Mouse (Mus musculus) forebrain, postnatal 0 days (tissue): ENCODE data around the gene Icmt. TPM values are rescaled to one million over a fixed set of nuclear protein-coding genes. Genes with fewer than 3 reads are reported as not detected.
A peak's percentile ranks its signal among the peaks of the same experiment; 100 is the strongest.

Source experiments
- ATAC-seq: fragments of 200-750 bp; cut with Nextera tagmentation; 2 replicates; pipeline ENCODE4 v1.8.0; 2017; ENCODE audit warnings: mild to moderate bottlenecking, moderate library complexity
- DNase-seq: peaks from one replicate; pipeline ENCODE4 v3.0.0-alpha.2; 2015
- H3K27ac ChIP-seq: fragments of 300-500 bp; sonication (generic); 2 replicates; pipeline ENCODE4 v1.5.1; 2014; ENCODE audit warnings: low read depth, mild to moderate bottlenecking, antibody characterized with exemption, low read length, moderate library complexity, mixed read lengths
- H3K27me3 ChIP-seq: fragments of 300-500 bp; sonication (generic); 2 replicates; pipeline ENCODE4 v1.6.1; 2014; ENCODE audit warnings: mild to moderate bottlenecking, low read length, mixed read lengths; ENCODE audit not compliant: insufficient read depth
- H3K36me3 ChIP-seq: fragments of 300-500 bp; sonication (generic); 2 replicates; pipeline ENCODE4 v1.6.1; 2014; ENCODE audit warnings: mild to moderate bottlenecking, moderate library complexity; ENCODE audit not compliant: insufficient read depth
- H3K4me1 ChIP-seq: fragments of 300-500 bp; sonication (generic); 2 replicates; pipeline ENCODE4 v1.6.1; 2014; ENCODE audit warnings: antibody characterized with exemption; ENCODE audit not compliant: insufficient read depth
- H3K4me2 ChIP-seq: fragments of 300-500 bp; sonication (generic); 2 replicates; pipeline ENCODE4 v1.6.1; 2014; ENCODE audit warnings: low read depth, mild to moderate bottlenecking, moderate library complexity
- H3K4me3 ChIP-seq: fragments of 300-500 bp; sonication (generic); 2 replicates; pipeline ENCODE4 v1.5.1; 2014; ENCODE audit warnings: low read depth, low read length, mixed read lengths
- H3K9ac ChIP-seq: fragments of 300-500 bp; sonication (generic); 2 replicates; pipeline ENCODE4 v1.6.1; 2014; ENCODE audit warnings: mild to moderate bottlenecking
- H3K9me3 ChIP-seq: fragments of 300-500 bp; sonication (generic); 2 replicates; pipeline ENCODE4 v1.6.1; 2016; ENCODE audit warnings: low read length
- CTCF ChIP-seq: sonication (generic); IDR thresholded peaks from 2 replicates; pipeline ENCODE4 v1.5.1; 2016; ENCODE audit warnings: antibody characterized with exemption, control low read depth, low read depth
- WGBS: fragments of 180-500 bp; shearing (Covaris S2); extraction: QIAGEN DNeasy Blood & Tissue Kit; methylation state at CpG from one replicate; pipeline ENCODE4 v1.1.7; 2014; 5-methylcytosine and 5-hydroxymethylcytosine counted together
- polyA plus RNA-seq: library from polyadenylated mRNA; unstranded; fragments of >200 nt; fragmentation: Nextera tagmentation; extraction: Ambion mirVana; gene quantifications from 2 replicates; pipeline ENCODE4 v1.2.1, GENCODE M21; 2015
- total RNA-seq: library from RNA; depleted of rRNA; stranded (reverse); fragments of >200 nt; gene quantifications from 2 replicates; pipeline ENCODE4 v1.2.3, GENCODE M21; 2014

The Icmt gene
- total and polyA plus RNA-seq, 2 experiments from 2014 or later = 12.7 to 28.5 TPM

DNA sequence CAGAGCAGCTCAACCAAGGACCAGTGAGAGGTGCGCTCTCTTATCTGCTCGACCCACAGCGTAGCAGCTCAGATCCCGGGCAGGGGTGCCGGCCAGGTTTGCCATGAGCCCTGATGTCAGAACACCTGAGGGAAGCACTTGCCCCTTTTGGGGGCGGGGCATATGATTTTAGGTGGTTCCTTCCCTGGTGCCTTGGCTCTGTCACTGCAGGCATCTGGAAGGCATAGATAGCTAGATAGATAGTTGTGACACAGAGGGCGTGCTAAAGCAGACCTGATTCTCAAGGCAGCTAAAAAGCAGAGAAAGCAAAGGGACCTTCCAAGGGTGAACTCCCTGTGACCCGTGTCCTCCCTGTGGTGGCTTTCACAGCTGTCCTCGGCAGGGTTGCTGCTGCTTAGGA lies 33.9 kb upstream of the Icmt start:
- Histone ChIP-seq H3K27me3 (no peaks in the 10 kb centered on the region), H3K4me2 (no peak overlapping the region), H3K9ac (no peak overlapping the region), H3K4me3 (no peak overlapping the region), H3K9me3 (no peaks in the 10 kb centered on the region), H3K36me3 (peaks cover 22% of the 10 kb centered on the region; the same call in 1 of the 2 replicates), H3K4me1 (peaks cover 3% of the 10 kb centered on the region; the same call in 1 of the 2 replicates), H3K27ac (no peak overlapping the region)
- TF ChIP-seq CTCF = no peak
- no peak for DNase-seq
- WGBS = 76% methylated on average over 9 of the region's 9 CpGs
- ATAC-seq = no peak

DNA sequence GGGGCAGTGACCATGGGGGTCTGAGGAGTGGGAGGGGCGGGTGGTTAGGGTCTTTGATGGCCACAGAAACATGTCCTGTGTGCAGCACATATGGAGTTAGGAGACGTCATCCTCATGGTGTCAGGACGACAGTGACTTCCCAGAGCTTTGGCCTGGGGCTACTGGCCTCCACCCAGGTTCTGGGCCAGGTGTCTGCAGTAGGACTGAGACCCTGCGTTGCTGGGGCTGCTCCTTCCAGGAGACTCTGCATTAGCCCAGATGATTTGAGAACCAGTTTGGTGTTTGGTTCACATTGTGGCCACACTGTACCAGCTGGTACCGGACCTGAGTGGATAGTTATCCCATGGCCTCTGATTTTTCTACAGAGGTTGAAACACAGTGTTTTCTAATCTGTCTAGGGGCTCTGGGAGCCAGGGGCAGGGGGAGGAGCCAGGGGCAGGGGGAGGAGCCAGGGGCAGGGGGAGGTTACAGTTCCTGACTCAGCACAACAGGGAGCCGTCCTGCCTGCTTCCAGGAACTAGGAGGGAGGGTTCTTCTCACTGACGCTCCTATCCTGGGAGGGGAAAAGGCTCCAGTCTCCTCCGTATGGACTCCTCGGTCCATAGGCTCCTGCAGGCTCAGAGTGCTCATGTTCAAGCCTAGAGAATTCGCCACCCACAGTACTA lies 33.4 kb upstream of the Icmt start:
- no peaks in the 10 kb centered on the region for H3K27me3 ChIP-seq
- ATAC-seq (peak; percentile 23; the same call in 1 of the 2 replicates), DNase-seq (no peak)
- H3K4me3 ChIP-seq = no peak overlapping the region
- no peak overlapping the region for H3K9ac ChIP-seq
- H3K9me3 ChIP-seq = no peaks in the 10 kb centered on the region
- H3K27ac ChIP-seq = no peak overlapping the region
- peaks cover 26% of the 10 kb centered on the region; the same call in 1 of the 2 replicates for H3K36me3 ChIP-seq
- TF ChIP-seq CTCF = no peak
- 39% methylated on average over 10 of the region's 10 CpGs for WGBS
- H3K4me2 ChIP-seq = no peak overlapping the region
- H3K4me1 ChIP-seq = peaks cover 3% of the 10 kb centered on the region; the same call in 1 of the 2 replicates

DNA sequence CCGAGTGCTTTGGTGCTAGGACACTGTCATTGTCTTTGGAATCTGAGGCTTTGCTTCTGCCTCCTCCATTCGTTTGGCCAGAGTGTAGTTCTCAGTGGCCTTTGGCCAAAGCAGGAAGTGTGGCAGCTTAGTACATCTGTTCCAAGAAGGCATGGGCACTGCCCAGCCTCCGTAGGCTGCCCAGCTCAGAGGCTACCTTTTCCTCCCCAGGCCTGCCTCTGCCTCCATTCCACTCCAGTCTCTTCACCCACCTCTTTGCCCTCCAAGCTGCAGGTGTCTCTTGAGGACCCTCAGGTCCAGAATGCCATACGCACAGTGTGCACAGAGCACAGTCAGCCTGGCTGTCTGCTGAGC lies 32.9 kb upstream of the Icmt start:
- H3K4me2 ChIP-seq = no peak overlapping the region
- no peak for TF ChIP-seq CTCF
- H3K27ac ChIP-seq = peak overlapping the region; percentile 54; the same call in 1 of the 2 replicates
- WGBS = 51% methylated on average over 4 of the region's 4 CpGs
- no peaks in the 10 kb centered on the region for H3K27me3 ChIP-seq
- no peak overlapping the region for H3K4me3 ChIP-seq
- H3K4me1 ChIP-seq = peaks cover 3% of the 10 kb centered on the region; the same call in 1 of the 2 replicates
- H3K9ac ChIP-seq = no peak overlapping the region
- H3K9me3 ChIP-seq = no peaks in the 10 kb centered on the region
- ATAC-seq = 0 out of 2 replicates have a peak, but pooled peaks have one; percentile 5
- peaks cover 26% of the 10 kb centered on the region; the same call in 1 of the 2 replicates for H3K36me3 ChIP-seq
- DNase-seq = no peak

DNA sequence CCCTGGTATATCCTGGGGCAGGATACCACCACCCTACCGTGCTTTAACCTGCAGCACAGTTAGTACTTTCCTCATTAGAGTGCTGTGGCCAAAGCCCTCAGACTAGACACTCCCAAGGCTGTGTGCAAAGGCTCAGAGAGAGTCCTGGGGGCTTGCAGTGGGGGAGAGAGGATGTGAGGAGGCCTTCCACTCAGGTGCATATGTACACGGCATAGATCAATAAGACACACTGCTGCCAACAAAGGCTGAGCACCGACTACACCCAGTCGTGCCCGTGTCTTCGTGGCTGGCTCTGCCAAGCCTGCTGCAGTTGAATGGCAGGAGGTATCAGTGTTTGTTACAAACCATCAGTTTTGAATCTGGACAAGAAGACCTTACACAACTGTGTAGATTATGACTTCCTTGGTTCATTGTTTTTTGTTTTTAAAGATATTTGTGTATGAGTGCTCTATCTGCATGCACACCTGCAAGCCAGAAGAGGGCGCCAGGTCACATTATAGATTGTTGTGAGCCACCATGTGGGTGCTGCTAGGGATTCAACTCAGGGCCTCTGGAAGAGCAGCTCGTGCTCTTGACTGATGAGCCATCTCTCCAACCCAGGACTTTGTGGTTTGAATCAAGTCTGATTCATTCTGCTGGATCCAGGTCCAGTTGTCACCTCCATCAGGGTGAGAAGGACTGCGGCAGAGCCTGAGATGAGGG lies 32.0 kb upstream of the Icmt start:
- no peaks in the 10 kb centered on the region for H3K27me3 ChIP-seq
- H3K36me3 ChIP-seq = peaks cover 25% of the 10 kb centered on the region; the same call in 1 of the 2 replicates
- H3K4me2 ChIP-seq = no peak overlapping the region
- peak; percentile 43 for TF ChIP-seq CTCF
- H3K4me3 ChIP-seq = no peak overlapping the region
- no peak for ATAC-seq
- peaks cover 3% of the 10 kb centered on the region; the same call in 1 of the 2 replicates for H3K4me1 ChIP-seq
- no peaks in the 10 kb centered on the region for H3K9me3 ChIP-seq
- H3K9ac ChIP-seq = no peak overlapping the region
- WGBS = 89% methylated on average over 9 of the region's 9 CpGs
- H3K27ac ChIP-seq = no peak overlapping the region
- no peak for DNase-seq

DNA sequence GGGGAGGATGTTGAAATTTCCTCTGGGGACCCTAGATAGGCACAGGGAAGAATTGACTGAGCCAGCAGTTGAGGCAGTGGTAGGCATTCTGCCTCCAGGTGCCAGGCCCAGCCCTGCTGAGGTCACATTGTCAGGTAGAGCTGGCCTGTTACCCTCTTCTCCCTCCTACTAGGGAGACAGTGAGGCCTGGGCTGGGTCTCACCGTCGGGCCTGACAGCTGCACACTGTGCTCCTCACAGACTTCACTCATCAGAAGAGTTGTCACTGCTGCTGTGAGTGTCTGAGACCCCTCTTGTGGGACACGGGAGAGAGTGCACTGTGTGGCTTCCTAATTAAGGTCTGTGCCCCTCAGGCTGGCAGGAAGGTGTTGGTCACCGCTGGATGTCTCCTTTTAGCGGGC lies 31.2 kb upstream of the Icmt start:
- H3K9ac ChIP-seq = no peak overlapping the region
- H3K4me2 ChIP-seq = no peak overlapping the region
- 40% methylated on average over 5 of the region's 5 CpGs for WGBS
- peaks cover 18% of the 10 kb centered on the region; the same call in 1 of the 2 replicates for H3K36me3 ChIP-seq
- no peak overlapping the region for H3K27ac ChIP-seq
- H3K4me1 ChIP-seq = peaks cover 3% of the 10 kb centered on the region; the same call in 1 of the 2 replicates
- ATAC-seq = peak; percentile 2; the same call in 1 of the 2 replicates
- no peak overlapping the region for H3K4me3 ChIP-seq
- no peaks in the 10 kb centered on the region for H3K9me3 ChIP-seq
- H3K27me3 ChIP-seq = no peaks in the 10 kb centered on the region
- DNase-seq = no peak
- TF ChIP-seq CTCF = no peak

DNA sequence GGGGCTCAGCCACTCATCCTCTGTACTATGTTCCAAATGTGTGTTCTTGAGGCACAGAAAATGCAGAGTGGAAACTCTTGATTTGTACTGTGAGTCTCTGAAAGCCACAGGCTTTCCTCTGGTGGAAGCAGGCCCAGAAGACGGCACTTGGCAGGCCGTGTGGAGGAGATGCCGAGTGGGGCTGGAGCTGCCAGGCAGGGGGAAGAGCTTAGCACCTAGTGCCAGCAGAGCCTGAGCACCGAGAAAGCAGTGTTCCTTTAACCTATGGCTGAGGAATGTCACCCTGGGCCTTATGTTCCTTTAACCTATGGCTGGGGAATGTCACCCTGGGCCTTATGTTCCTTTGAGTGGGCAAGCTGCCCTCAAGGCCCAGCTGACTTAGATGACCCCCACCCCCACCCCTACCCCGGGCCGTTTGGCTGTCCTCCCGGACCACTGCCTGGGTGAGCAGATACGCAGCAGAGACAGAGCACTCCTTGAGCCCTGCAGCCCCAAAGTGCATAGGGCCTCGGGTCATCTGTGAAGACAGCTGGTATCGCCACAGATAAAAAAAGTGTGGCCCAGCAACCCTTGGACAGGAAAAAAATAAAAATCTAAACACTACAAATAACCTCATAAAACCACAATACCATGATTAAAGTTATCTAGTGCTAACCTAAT lies 30.7 kb upstream of the Icmt start:
- 44% methylated on average over 10 of the region's 10 CpGs for WGBS
- Histone ChIP-seq H3K9ac (no peak overlapping the region), H3K36me3 (peaks cover 13% of the 10 kb centered on the region; the same call in 1 of the 2 replicates), H3K27ac (peak overlapping the region; percentile 15; the same call in 1 of the 2 replicates), H3K4me2 (no peak overlapping the region), H3K4me3 (no peak overlapping the region), H3K9me3 (no peaks in the 10 kb centered on the region), H3K27me3 (no peaks in the 10 kb centered on the region), H3K4me1 (peaks cover 3% of the 10 kb centered on the region; the same call in 1 of the 2 replicates)
- no peak for TF ChIP-seq CTCF
- DNase-seq (peak; percentile 65), ATAC-seq (peak; percentile 50; the same call in 1 of the 2 replicates)
